Mouse (Mus musculus) forebrain, embryonic 15.5 days (tissue): ENCODE data around the gene Eva1a. TPM values are rescaled to one million over a fixed set of nuclear protein-coding genes. Genes with fewer than 3 reads are reported as not detected.

Experiments used
- ATAC-seq: fragments of 200-750 bp; cut with Nextera tagmentation; replicated peaks from 2 replicates; pipeline ENCODE4 v1.8.0; 2017; ENCODE audit warnings: mild to moderate bottlenecking, moderate TSS enrichment, moderate library complexity
- H3K27ac ChIP-seq: fragments of 300-500 bp; sonication (generic); replicated peaks from 2 replicates; pipeline ENCODE4 v1.5.1; 2015; ENCODE audit warnings: mild to moderate bottlenecking, inconsistent platforms
- H3K27me3 ChIP-seq: fragments of 300-500 bp; sonication (generic); 2 replicates; pipeline ENCODE4 v1.6.1; 2015; ENCODE audit warnings: inconsistent platforms
- H3K36me3 ChIP-seq: fragments of 300-500 bp; sonication (generic); 2 replicates; pipeline ENCODE4 v1.6.1; 2015; ENCODE audit warnings: mild to moderate bottlenecking, inconsistent platforms
- H3K4me1 ChIP-seq: fragments of 300-500 bp; sonication (generic); 2 replicates; pipeline ENCODE4 v1.6.1; 2015; ENCODE audit warnings: inconsistent platforms
- H3K4me2 ChIP-seq: fragments of 300-500 bp; sonication (generic); replicated peaks from 2 replicates; pipeline ENCODE4 v1.6.1; 2015; ENCODE audit warnings: mild to moderate bottlenecking, inconsistent platforms
- H3K4me3 ChIP-seq: fragments of 300-500 bp; sonication (generic); 2 replicates; pipeline ENCODE4 v1.5.1; 2015; ENCODE audit warnings: mild to moderate bottlenecking, inconsistent platforms
- H3K9ac ChIP-seq: fragments of 300-500 bp; sonication (generic); replicated peaks from 2 replicates; pipeline ENCODE4 v1.6.1; 2015; ENCODE audit warnings: mild to moderate bottlenecking, inconsistent platforms
- H3K9me3 ChIP-seq: fragments of 300-500 bp; sonication (generic); 2 replicates; pipeline ENCODE4 v1.6.1; 2016; ENCODE audit warnings: inconsistent platforms
- WGBS: fragments of 180-500 bp; shearing (Covaris S2); methylation state at CpG from one replicate; pipeline ENCODE4 v1.1.7; 2015; ENCODE audit warnings: mixed read lengths; 5-methylcytosine and 5-hydroxymethylcytosine counted together
- polyA plus RNA-seq: library from polyadenylated mRNA; unstranded; fragments of >200 nt; fragmentation: Nextera tagmentation; extraction: Ambion mirVana; gene quantifications from 2 replicates; pipeline ENCODE4 v1.2.1, GENCODE M21; 2015

Eva1a gene
- 0.95 and 1.2 TPM in 2 replicates for polyA plus RNA-seq

- H3K27me3 ChIP-seq = peaks cover 16% of the 10 kb centered on the region; the same call in 1 of the 2 replicates
- no peak within 1 kb of the TSS for H3K27ac ChIP-seq
- no peaks in the 10 kb centered on the region for H3K36me3 ChIP-seq
- no peak for ATAC-seq
- H3K9ac ChIP-seq = peak within 1 kb of the TSS; percentile 38
- 15% methylated on average over 11 of the region's 11 CpGs for WGBS
- H3K4me1 ChIP-seq = peaks cover 19% of the 10 kb centered on the region
- H3K9me3 ChIP-seq = no peaks in the 10 kb centered on the region
- peak within 1 kb of the TSS; percentile 100 for H3K4me2 ChIP-seq
- peak within 1 kb of the TSS; percentile 53 for H3K4me3 ChIP-seq
Measured at GRCm38 (mm10) chr6:82040834-82041487, at the start of gene Eva1a. Eva1a (plus strand) TSS chr6:82041043.

- no peaks in the 10 kb centered on the region for H3K4me1 ChIP-seq
- H3K27me3 ChIP-seq = no peaks in the 10 kb centered on the region
- H3K27ac ChIP-seq = no peak overlapping the region
- no peak overlapping the region for H3K4me2 ChIP-seq
- H3K9ac ChIP-seq = no peak overlapping the region
- WGBS = 27% methylated on average over 1 of the region's 1 CpGs
- H3K9me3 ChIP-seq = no peaks in the 10 kb centered on the region
- no peak overlapping the region for H3K4me3 ChIP-seq
- no peaks in the 10 kb centered on the region for H3K36me3 ChIP-seq
- ATAC-seq = no peak
Measured at GRCm38 (mm10) chr6:82012392-82012791, 28.5 kb upstream of the Eva1a start.

GRCm38 (mm10) chr6:82021074-82021473 is 19.8 kb upstream of the Eva1a start:
- Histone ChIP-seq H3K9me3 (no peaks in the 10 kb centered on the region), H3K36me3 (no peaks in the 10 kb centered on the region), H3K27me3 (no peaks in the 10 kb centered on the region), H3K9ac (no peak overlapping the region), H3K4me2 (no peak overlapping the region), H3K27ac (no peak overlapping the region), H3K4me3 (no peak overlapping the region), H3K4me1 (no peaks in the 10 kb centered on the region)
- 88% methylated on average over 5 of the region's 5 CpGs for WGBS
- no peak for ATAC-seq

GRCm38 (mm10) chr6:82021494-82021893 is 19.3 kb upstream of the Eva1a start:
- H3K27ac ChIP-seq = no peak overlapping the region
- no peaks in the 10 kb centered on the region for H3K27me3 ChIP-seq
- H3K4me1 ChIP-seq = no peaks in the 10 kb centered on the region
- 87% methylated on average over 5 of the region's 5 CpGs for WGBS
- no peaks in the 10 kb centered on the region for H3K36me3 ChIP-seq
- no peaks in the 10 kb centered on the region for H3K9me3 ChIP-seq
- ATAC-seq = no peak
- no peak overlapping the region for H3K4me3 ChIP-seq
- no peak overlapping the region for H3K9ac ChIP-seq
- H3K4me2 ChIP-seq = no peak overlapping the region

GRCm38 (mm10) chr6:82029611-82030510 is 11.0 kb upstream of the Eva1a start:
- H3K4me2 ChIP-seq = no peak overlapping the region
- 25% methylated on average over 19 of the region's 19 CpGs for WGBS
- no peak overlapping the region for H3K9ac ChIP-seq
- H3K4me3 ChIP-seq = no peak overlapping the region
- no peaks in the 10 kb centered on the region for H3K27me3 ChIP-seq
- no peaks in the 10 kb centered on the region for H3K9me3 ChIP-seq
- no peak for ATAC-seq
- H3K36me3 ChIP-seq = no peaks in the 10 kb centered on the region
- H3K4me1 ChIP-seq = no peaks in the 10 kb centered on the region
- H3K27ac ChIP-seq = no peak overlapping the region

GRCm38 (mm10) chr6:82030511-82030884 is 10.3 kb upstream of the Eva1a start:
- Histone ChIP-seq H3K27ac (no peak overlapping the region), H3K4me3 (no peak overlapping the region), H3K4me1 (no peaks in the 10 kb centered on the region), H3K9ac (no peak overlapping the region), H3K36me3 (no peaks in the 10 kb centered on the region), H3K4me2 (no peak overlapping the region), H3K9me3 (no peaks in the 10 kb centered on the region), H3K27me3 (no peaks in the 10 kb centered on the region)
- WGBS = 74% methylated on average over 8 of the region's 8 CpGs
- no peak for ATAC-seq

- H3K36me3 ChIP-seq = no peaks in the 10 kb centered on the region
- no peak for ATAC-seq
- H3K9me3 ChIP-seq = no peaks in the 10 kb centered on the region
- H3K27ac ChIP-seq = no peak overlapping the region
- WGBS = 78% methylated on average over 7 of the region's 7 CpGs
- H3K9ac ChIP-seq = no peak overlapping the region
- H3K4me1 ChIP-seq = peaks cover 12% of the 10 kb centered on the region
- 0 out of 2 replicates have a peak, but pooled peaks cover 6% of the 10 kb centered on the region for H3K27me3 ChIP-seq
- no peak overlapping the region for H3K4me3 ChIP-seq
- H3K4me2 ChIP-seq = no peak overlapping the region
Measured at GRCm38 (mm10) chr6:82037211-82037610, 3.6 kb upstream of the Eva1a start.

GRCm38 (mm10) chr6:82039193-82039592 is 1.6 kb upstream of the Eva1a start:
- Histone ChIP-seq H3K9me3 (no peaks in the 10 kb centered on the region), H3K4me3 (no peak overlapping the region), H3K27ac (no peak overlapping the region), H3K27me3 (peaks cover 16% of the 10 kb centered on the region; the same call in 1 of the 2 replicates), H3K36me3 (no peaks in the 10 kb centered on the region), H3K9ac (no peak overlapping the region), H3K4me2 (no peak overlapping the region), H3K4me1 (peaks cover 19% of the 10 kb centered on the region)
- no peak for ATAC-seq
- 80% methylated on average over 6 of the region's 6 CpGs for WGBS

- Histone ChIP-seq H3K4me1 (peaks cover 19% of the 10 kb centered on the region), H3K9ac (no peak overlapping the region), H3K4me2 (no peak overlapping the region), H3K36me3 (no peaks in the 10 kb centered on the region), H3K27ac (no peak overlapping the region), H3K4me3 (no peak overlapping the region), H3K27me3 (peaks cover 16% of the 10 kb centered on the region; the same call in 1 of the 2 replicates), H3K9me3 (no peaks in the 10 kb centered on the region)
- ATAC-seq = no peak
- 75% methylated on average over 7 of the region's 7 CpGs for WGBS
Measured at GRCm38 (mm10) chr6:82039968-82040367, 875 bp upstream of the Eva1a start.

- peaks cover 19% of the 10 kb centered on the region for H3K4me1 ChIP-seq
- peak overlapping the region; percentile 53 for H3K4me3 ChIP-seq
- H3K27me3 ChIP-seq = peaks cover 16% of the 10 kb centered on the region; the same call in 1 of the 2 replicates
- peak overlapping the region; percentile 100 for H3K4me2 ChIP-seq
- peak; percentile 77 for ATAC-seq
- H3K27ac ChIP-seq = no peak overlapping the region
- H3K9me3 ChIP-seq = no peaks in the 10 kb centered on the region
- H3K9ac ChIP-seq = peak overlapping the region; percentile 38
- WGBS = 0% methylated on average over 50 of the region's 50 CpGs
- H3K36me3 ChIP-seq = no peaks in the 10 kb centered on the region
Measured at GRCm38 (mm10) chr6:82041488-82042295, 849 bp downstream of the Eva1a start.

GRCm38 (mm10) chr6:82042296-82043125 is 1.7 kb downstream of the Eva1a start:
- Histone ChIP-seq H3K4me1 (peaks cover 19% of the 10 kb centered on the region), H3K9ac (peak overlapping the region; percentile 38)
- peak; percentile 29 for ATAC-seq

More at GRCm38 (mm10) chr6:82042296-82043125, 1.7 kb downstream of the Eva1a start:
- Histone ChIP-seq H3K36me3 (no peaks in the 10 kb centered on the region), H3K4me3 (peak overlapping the region; percentile 53), H3K27me3 (peaks cover 16% of the 10 kb centered on the region; the same call in 1 of the 2 replicates), H3K4me2 (peak overlapping the region; percentile 100), H3K9me3 (no peaks in the 10 kb centered on the region), H3K27ac (no peak overlapping the region)
- under 1% methylated on average over 35 of the region's 35 CpGs for WGBS
